Mouse (Mus musculus): ENCODE results near the gene Fhad1. TPM values are rescaled to one million over a fixed set of nuclear protein-coding genes. Genes with fewer than 3 reads are reported as not detected.

The Fhad1 gene
- polyA plus RNA-seq, 1 experiment from 2014 or later, result 3.9 TPM

DNA sequence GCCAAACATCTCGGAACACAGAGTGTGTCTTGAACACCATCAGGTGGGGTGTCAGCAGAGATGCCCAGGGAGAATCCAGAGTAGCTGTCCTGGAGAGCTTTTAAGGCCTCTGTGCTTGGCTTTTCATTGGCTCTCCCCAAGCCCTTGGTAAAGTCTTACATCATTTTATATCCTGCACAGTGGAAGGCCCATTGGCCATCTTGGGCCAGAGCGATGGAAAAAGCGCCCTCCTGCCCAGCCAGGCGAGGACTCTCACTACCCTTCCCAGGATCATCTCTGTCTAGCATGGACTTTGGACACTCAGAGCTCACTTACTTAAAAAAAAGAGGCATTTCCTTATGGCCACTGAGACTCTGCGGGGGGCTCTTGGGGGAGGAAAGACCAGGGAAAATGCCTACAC lies 58.0 kb downstream of the Fhad1 start:
- peaks cover 34% of the 10 kb centered on the region for H3K4me1 ChIP-seq (replicated peaks)
- H3K9ac ChIP-seq, result no peak overlapping the region
- no peak for ATAC-seq (ENCODE audit: insufficient number of reproducible peaks, low FRiP score)
- H3K36me3 ChIP-seq, result peaks cover 8% of the 10 kb centered on the region; the same call in 1 of the 2 replicates
- H3K27ac ChIP-seq (ENCODE audit: poor library complexity, severe bottlenecking), result no peak overlapping the region
- H3K4me3 ChIP-seq, result no peak overlapping the region
- 90% methylated on average over 5 of the region's 5 CpGs for WGBS
- no peaks in the 10 kb centered on the region for H3K27me3 ChIP-seq (replicated peaks)
- no peak overlapping the region for H3K4me2 ChIP-seq
- peaks cover 2% of the 10 kb centered on the region; the same call in 1 of the 2 replicates for H3K9me3 ChIP-seq (replicated peaks)

DNA sequence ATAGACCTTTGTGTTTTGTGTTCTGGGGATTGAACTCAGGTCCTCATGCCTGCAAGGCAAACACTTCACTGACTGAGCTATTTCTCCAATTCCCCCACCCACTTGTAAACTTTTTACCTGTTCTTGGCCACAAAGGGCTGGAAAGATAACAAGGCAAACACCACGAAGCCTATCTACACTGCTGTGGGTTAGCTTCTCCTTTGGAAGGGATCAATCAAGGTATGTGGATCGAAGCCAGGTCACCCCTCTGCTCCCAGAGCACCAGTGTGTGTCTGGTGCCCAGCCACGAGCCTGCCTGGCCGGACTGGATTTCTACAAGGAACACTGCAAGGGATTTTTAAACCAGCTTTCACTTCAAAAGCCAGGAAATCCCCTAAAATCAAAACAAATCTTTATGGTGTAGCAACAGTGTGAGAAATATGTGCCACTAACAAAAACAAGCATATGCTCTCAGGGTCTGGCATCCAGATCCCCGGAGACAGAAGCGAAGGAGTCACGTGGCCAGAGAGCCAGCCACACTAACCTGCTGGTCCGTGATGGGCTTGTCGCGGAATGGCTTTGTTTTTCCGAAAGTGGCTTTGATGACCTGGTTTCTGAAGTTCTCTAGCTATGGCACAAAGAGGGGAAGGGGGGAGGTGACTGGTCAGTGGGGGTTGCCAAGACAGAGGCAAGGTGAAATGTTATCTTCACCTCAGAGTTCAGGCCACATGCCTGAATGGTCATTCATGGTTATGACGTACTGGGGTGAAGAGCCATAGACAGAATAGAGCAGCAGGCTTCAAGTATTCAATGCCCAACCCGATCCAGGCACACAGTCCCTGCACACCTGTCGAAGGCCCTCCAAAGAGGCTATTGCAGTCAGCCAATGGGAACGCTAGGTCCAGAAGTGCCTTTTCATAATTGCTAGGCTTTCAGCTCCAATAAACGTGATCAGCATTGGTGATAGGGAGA lies 59.8 kb downstream of the Fhad1 start:
- peaks cover 41% of the 10 kb centered on the region for H3K4me1 ChIP-seq (replicated peaks)
- no peak overlapping the region for H3K27ac ChIP-seq (ENCODE audit: poor library complexity, severe bottlenecking)
- no peak overlapping the region for H3K4me3 ChIP-seq
- H3K9me3 ChIP-seq (replicated peaks), result no peaks in the 10 kb centered on the region
- ATAC-seq (ENCODE audit: insufficient number of reproducible peaks, low FRiP score), result no peak
- no peak overlapping the region for H3K4me2 ChIP-seq
- H3K27me3 ChIP-seq (replicated peaks), result no peaks in the 10 kb centered on the region
- no peak overlapping the region for H3K9ac ChIP-seq
- 70% methylated on average over 16 of the region's 16 CpGs for WGBS
- H3K36me3 ChIP-seq, result no peaks in the 10 kb centered on the region

DNA sequence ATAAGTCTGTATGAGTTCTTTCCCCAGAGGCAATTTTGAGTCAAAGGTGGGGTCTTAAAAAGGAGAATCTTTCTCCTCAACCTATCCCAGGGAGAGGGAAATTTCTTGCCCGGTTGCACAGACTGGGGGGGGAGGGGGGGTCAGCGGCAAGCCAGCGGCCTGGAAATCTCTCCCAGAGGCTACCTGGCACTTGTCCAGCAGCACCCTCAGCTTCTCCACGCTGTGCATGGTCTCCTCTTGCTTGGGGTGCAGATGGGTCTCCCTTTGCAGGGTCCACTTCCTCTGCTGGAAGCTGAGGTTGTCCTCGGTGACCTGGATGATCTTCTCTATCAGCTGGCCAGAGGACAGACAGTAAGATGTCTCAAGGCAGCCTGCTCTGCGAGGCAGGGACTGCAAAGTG lies 61.0 kb downstream of the Fhad1 start:
- Histone ChIP-seq H3K4me1 (replicated peaks) (peaks cover 41% of the 10 kb centered on the region), H3K9ac (no peak overlapping the region), H3K4me3 (no peak overlapping the region), H3K9me3 (replicated peaks) (no peaks in the 10 kb centered on the region), H3K4me2 (no peak overlapping the region), H3K27ac (ENCODE audit: poor library complexity, severe bottlenecking) (no peak overlapping the region), H3K27me3 (replicated peaks) (no peaks in the 10 kb centered on the region), H3K36me3 (no peaks in the 10 kb centered on the region)
- no peak for ATAC-seq (ENCODE audit: insufficient number of reproducible peaks, low FRiP score)
- WGBS, result 30% methylated on average over 6 of the region's 6 CpGs

DNA sequence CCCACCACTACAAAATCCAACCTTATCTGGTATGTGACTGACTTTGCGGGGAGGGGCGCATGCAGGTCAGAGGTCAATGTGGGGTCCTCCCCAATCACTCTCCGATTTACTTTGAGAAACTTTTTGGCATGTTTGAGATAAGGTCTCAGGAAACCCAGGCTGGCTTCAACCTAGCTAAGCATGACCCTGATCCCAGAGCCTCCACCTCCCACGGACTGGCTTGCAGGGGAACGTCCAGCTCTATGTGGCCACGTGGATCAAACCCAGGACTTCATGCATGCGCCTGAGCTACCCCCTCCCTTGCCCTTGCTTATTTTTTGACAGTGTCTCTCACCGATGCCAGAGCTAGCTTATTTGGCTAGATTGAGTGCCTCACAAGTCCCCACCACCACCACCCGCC lies 61.6 kb downstream of the Fhad1 start:
- Histone ChIP-seq H3K27me3 (replicated peaks) (no peaks in the 10 kb centered on the region), H3K36me3 (no peaks in the 10 kb centered on the region), H3K4me2 (no peak overlapping the region), H3K9me3 (replicated peaks) (no peaks in the 10 kb centered on the region), H3K4me3 (no peak overlapping the region), H3K9ac (no peak overlapping the region), H3K27ac (ENCODE audit: poor library complexity, severe bottlenecking) (peak overlapping the region; percentile 79; the same call in 1 of the 2 replicates), H3K4me1 (replicated peaks) (peaks cover 35% of the 10 kb centered on the region)
- 31% methylated on average over 9 of the region's 9 CpGs for WGBS
- no peak for ATAC-seq (ENCODE audit: insufficient number of reproducible peaks, low FRiP score)

DNA sequence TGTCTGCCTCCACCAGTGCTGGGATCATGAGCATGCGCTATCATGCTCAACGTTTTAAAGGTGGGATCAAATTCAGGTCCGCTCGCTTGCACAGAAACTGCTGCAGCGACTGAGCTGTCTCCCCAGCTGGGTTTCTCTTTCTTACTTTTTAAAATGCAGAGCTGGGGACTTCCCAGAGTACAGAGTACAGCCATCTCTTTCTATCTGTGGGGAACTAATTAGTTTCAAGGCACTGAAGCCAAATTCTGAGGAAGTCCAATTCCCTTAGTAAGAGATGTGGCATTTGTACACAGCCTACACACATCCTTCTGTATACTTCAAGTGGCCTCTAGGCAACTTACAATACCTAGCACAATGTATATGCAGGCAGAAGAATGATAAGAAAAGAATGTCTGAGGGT lies 62.1 kb downstream of the Fhad1 start:
- no peaks in the 10 kb centered on the region for H3K36me3 ChIP-seq
- H3K4me3 ChIP-seq, result no peak overlapping the region
- H3K4me1 ChIP-seq (replicated peaks), result peaks cover 33% of the 10 kb centered on the region
- peak overlapping the region; percentile 79 for H3K27ac ChIP-seq (ENCODE audit: poor library complexity, severe bottlenecking)
- H3K9ac ChIP-seq, result no peak overlapping the region
- no peaks in the 10 kb centered on the region for H3K9me3 ChIP-seq (replicated peaks)
- H3K27me3 ChIP-seq (replicated peaks), result no peaks in the 10 kb centered on the region
- 0 out of 2 replicates have a peak overlapping the region, but pooled peaks have one; percentile 13 for H3K4me2 ChIP-seq
- 45% methylated on average over 5 of the region's 5 CpGs for WGBS
- no peak for ATAC-seq (ENCODE audit: insufficient number of reproducible peaks, low FRiP score)

DNA sequence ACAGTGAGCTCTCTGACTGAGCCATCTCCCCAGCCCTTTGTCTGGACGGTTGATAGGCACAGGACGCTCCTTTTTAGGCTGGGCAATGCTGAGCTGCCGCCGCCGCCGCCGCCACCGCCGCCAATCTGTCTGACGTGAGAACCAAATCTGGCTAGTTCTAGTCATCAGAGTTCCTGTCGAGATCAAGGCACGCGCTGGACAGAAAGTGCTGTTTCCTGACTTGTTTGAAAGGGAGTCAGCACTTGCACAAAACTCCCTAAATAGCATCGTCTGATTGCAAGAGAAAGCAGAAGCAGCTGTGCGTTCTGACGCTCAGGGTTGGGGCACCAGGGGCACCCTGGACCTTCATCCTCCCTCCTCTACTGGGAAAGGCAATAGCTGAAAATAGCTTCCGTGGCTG lies 62.8 kb downstream of the Fhad1 start:
- WGBS, result 14% methylated on average over 17 of the region's 17 CpGs
- H3K4me2 ChIP-seq, result peak overlapping the region; percentile 13
- peak; percentile 25; the same call in 1 of the 2 replicates for ATAC-seq (ENCODE audit: insufficient number of reproducible peaks, low FRiP score)
- H3K9ac ChIP-seq, result peak overlapping the region; percentile 3; the same call in 1 of the 2 replicates
- peaks cover 30% of the 10 kb centered on the region for H3K4me1 ChIP-seq (replicated peaks)
- H3K27me3 ChIP-seq (replicated peaks), result no peaks in the 10 kb centered on the region
- H3K36me3 ChIP-seq, result no peaks in the 10 kb centered on the region
- H3K9me3 ChIP-seq (replicated peaks), result no peaks in the 10 kb centered on the region
- H3K27ac ChIP-seq (ENCODE audit: poor library complexity, severe bottlenecking), result peak overlapping the region; percentile 79
- no peak overlapping the region for H3K4me3 ChIP-seq

DNA sequence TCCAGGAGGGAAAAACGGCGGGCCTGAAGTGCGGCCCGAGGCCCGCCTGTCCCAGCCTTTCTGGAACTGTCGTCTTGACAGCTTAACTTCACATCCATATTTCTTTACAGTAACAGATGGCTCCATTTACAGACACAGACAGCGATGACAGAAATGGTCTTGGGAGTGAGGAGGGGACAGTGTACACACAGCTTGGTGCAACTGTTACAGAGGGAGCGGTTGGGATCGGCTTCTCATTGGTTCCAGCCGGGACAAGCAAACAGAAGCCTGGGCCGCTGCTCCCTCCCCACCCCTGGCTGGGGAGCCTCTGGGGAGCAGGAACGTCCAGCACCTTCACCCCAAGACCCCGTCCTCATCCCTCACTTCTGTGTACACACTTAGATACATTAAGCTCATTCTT lies 65.4 kb downstream of the Fhad1 start:
- ATAC-seq (ENCODE audit: insufficient number of reproducible peaks, low FRiP score), result no peak
- H3K27me3 ChIP-seq (replicated peaks), result no peaks in the 10 kb centered on the region

DNA sequence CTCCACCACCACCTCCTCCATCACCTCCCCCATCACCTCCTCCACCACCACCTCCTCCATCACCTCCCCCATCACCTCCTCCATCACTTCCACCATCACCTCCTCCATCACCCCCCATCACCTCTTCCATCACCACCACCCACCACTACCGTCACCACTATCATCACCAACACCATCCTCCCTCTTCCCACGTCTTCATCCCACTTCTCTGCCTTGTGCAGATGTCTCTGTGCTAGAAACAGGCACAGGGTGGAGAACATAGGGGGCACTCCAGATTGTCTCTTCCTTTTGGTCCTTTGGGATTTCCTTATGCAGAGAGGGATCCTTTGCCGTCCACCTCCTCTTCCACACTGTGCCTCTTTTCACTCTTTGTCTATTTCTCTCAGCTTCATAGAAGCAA lies 66.1 kb downstream of the Fhad1 start:
- WGBS, result 68% methylated on average over 3 of the region's 3 CpGs
- H3K9ac ChIP-seq, result no peak overlapping the region
- no peaks in the 10 kb centered on the region for H3K36me3 ChIP-seq
- no peak for ATAC-seq (ENCODE audit: insufficient number of reproducible peaks, low FRiP score)
- H3K27me3 ChIP-seq (replicated peaks), result no peaks in the 10 kb centered on the region
- no peak overlapping the region for H3K4me3 ChIP-seq
- no peak overlapping the region for H3K4me2 ChIP-seq
- H3K9me3 ChIP-seq (replicated peaks), result peaks cover 6% of the 10 kb centered on the region
- H3K4me1 ChIP-seq (replicated peaks), result peaks cover 26% of the 10 kb centered on the region
- H3K27ac ChIP-seq (ENCODE audit: poor library complexity, severe bottlenecking), result no peak overlapping the region

More for the DNA sequence above, 65.4 kb downstream of the Fhad1 start:
- Histone ChIP-seq H3K9me3 (replicated peaks) (0 out of 2 replicates have a peak, but pooled peaks cover under 1% of the 10 kb centered on the region), H3K9ac (no peak overlapping the region), H3K36me3 (no peaks in the 10 kb centered on the region), H3K27ac (ENCODE audit: poor library complexity, severe bottlenecking) (no peak overlapping the region), H3K4me3 (no peak overlapping the region), H3K4me1 (replicated peaks) (peaks cover 30% of the 10 kb centered on the region), H3K4me2 (no peak overlapping the region)
- WGBS, result 59% methylated on average over 13 of the region's 13 CpGs

DNA sequence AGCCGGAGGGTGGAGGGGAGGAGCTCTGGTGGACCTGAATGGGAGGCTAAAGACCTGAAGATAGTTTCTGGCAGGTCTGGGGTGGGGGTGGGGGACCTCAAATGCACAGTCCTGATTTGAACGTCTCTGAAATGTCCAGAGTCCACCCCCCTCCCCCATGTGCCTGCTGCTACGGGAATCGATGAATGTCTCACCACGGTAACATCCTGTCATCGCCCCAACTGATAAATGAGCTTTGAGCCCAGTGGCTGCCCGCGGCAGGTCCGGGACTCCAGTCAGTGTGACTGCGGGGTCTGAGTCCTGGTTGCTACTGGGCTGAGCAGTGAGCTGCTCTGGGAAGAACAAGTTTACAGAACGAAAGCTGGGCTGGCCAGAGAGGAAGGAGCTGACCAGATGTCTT lies 72.5 kb downstream of the Fhad1 start:
- H3K27me3 ChIP-seq (replicated peaks), result no peaks in the 10 kb centered on the region

DNA sequence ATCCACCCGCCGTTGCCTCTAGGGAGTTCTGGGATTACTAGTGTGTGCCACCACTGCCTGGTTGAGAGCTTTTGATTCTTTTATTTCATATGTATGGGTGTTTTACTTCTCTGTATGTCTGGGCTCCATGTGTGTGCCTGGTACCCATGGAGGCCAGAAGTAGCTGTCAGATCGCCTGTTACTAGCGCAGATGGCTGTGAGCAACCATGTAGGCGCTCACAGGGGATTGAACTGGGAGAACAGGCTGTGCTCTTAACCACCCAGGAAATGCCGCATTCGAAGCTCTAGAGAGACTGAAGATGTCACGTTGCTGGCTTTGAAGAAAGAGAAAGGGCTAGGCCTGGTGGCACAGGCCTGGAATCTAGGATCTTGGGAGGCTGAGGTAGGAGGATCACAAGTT lies 73.6 kb downstream of the Fhad1 start:
- no peak overlapping the region for H3K27ac ChIP-seq (ENCODE audit: poor library complexity, severe bottlenecking)
- no peaks in the 10 kb centered on the region for H3K27me3 ChIP-seq (replicated peaks)
- 79% methylated on average over 8 of the region's 8 CpGs for whole genome bisulfite sequencing

More for the DNA sequence above, 72.5 kb downstream of the Fhad1 start:
- no peaks in the 10 kb centered on the region for H3K36me3 ChIP-seq
- WGBS, result 18% methylated on average over 11 of the region's 11 CpGs
- H3K9ac ChIP-seq, result no peak overlapping the region
- peaks cover 7% of the 10 kb centered on the region for H3K9me3 ChIP-seq (replicated peaks)
- H3K27ac ChIP-seq (ENCODE audit: poor library complexity, severe bottlenecking), result no peak overlapping the region
- peak overlapping the region; percentile 38 for H3K4me2 ChIP-seq
- H3K4me3 ChIP-seq, result no peak overlapping the region
- peaks cover 17% of the 10 kb centered on the region for H3K4me1 ChIP-seq (replicated peaks)
- no peak for ATAC-seq (ENCODE audit: insufficient number of reproducible peaks, low FRiP score)

DNA sequence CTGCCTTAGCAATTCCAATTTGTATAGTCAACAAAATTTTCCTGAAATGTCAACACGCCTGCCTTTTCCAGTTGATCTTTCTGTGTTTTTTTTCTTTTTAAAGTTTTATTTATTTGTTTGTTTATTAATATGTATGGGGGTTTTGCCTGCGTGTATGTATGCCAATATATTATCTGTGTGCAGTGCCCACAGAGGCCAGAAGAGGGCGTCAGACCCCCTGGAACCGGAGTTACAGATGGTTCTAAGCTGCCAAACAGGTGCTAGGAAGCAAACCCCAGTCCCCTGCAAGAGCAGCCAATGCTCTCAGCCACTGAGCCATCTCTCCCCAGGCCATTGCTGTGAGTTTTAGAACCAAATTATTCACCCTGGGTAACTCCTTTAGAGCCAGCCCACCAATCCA lies 76.3 kb downstream of the Fhad1 start:
- Histone ChIP-seq H3K9ac (no peak overlapping the region), H3K4me3 (no peak overlapping the region), H3K4me1 (replicated peaks) (peaks cover 17% of the 10 kb centered on the region), H3K4me2 (no peak overlapping the region), H3K27me3 (replicated peaks) (no peaks in the 10 kb centered on the region), H3K36me3 (no peaks in the 10 kb centered on the region), H3K9me3 (replicated peaks) (no peaks in the 10 kb centered on the region), H3K27ac (ENCODE audit: poor library complexity, severe bottlenecking) (no peak overlapping the region)
- 75% methylated on average over 4 of the region's 4 CpGs for WGBS
- no peak for ATAC-seq (ENCODE audit: insufficient number of reproducible peaks, low FRiP score)

More for the DNA sequence above, 73.6 kb downstream of the Fhad1 start:
- ATAC-seq (ENCODE audit: insufficient number of reproducible peaks, low FRiP score), result no peak
- Histone ChIP-seq H3K4me2 (no peak overlapping the region), H3K9me3 (replicated peaks) (peaks cover 7% of the 10 kb centered on the region), H3K36me3 (no peaks in the 10 kb centered on the region), H3K4me1 (replicated peaks) (peaks cover 17% of the 10 kb centered on the region), H3K4me3 (no peak overlapping the region), H3K9ac (no peak overlapping the region)

All from heart, embryonic 12.5 days (tissue).